Mouse (Mus musculus): Measurements from ENCODE around the gene Psmc3ip. TPM values are rescaled to one million over a fixed set of nuclear protein-coding genes. Genes with fewer than 3 reads are reported as not detected.

Gene Psmc3ip
- polyA plus RNA-seq, 1 experiment = 30.8 TPM

GRCm38 (mm10) chr11:101127075-101127474 lies 31.8 kb upstream of the Psmc3ip start:
- no peak for TF ChIP-seq GATA1 (IDR thresholded peaks at IDR 0.05; ENCODE audit: low read length)

GRCm38 (mm10) chr11:101120545-101121188 lies 25.4 kb upstream of the Psmc3ip start:
- TF ChIP-seq GATA1 (IDR thresholded peaks at IDR 0.05; ENCODE audit: low read length) = no peak

- TF ChIP-seq GATA1 (IDR thresholded peaks at IDR 0.05; ENCODE audit: low read length) = no peak
Observed at GRCm38 (mm10) chr11:101119761-101120544, 24.7 kb upstream of the Psmc3ip start, which contains the start of the genes Retreg3 and Tubg1. Retreg3 (minus strand) TSS chr11:101119893. Tubg1 (plus strand) TSS chr11:101119938.

GRCm38 (mm10) chr11:101119131-101119760 lies 24.0 kb upstream of the Psmc3ip start:
- no peak for TF ChIP-seq GATA1 (IDR thresholded peaks at IDR 0.05; ENCODE audit: low read length)

GRCm38 (mm10) chr11:101118105-101118504 lies 22.9 kb upstream of the Psmc3ip start:
- no peak for TF ChIP-seq GATA1 (IDR thresholded peaks at IDR 0.05; ENCODE audit: low read length)

GRCm38 (mm10) chr11:101115564-101115963 lies 20.3 kb upstream of the Psmc3ip start:
- TF ChIP-seq GATA1 (IDR thresholded peaks at IDR 0.05; ENCODE audit: low read length) = no peak

GRCm38 (mm10) chr11:101112186-101112585 lies 16.9 kb upstream of the Psmc3ip start:
- TF ChIP-seq GATA1 (IDR thresholded peaks at IDR 0.05; ENCODE audit: low read length) = no peak

- no peak for TF ChIP-seq GATA1 (IDR thresholded peaks at IDR 0.05; ENCODE audit: low read length)
Observed at GRCm38 (mm10) chr11:101111178-101111577, 15.9 kb upstream of the Psmc3ip start.

GRCm38 (mm10) chr11:101110708-101111107 lies 15.5 kb upstream of the Psmc3ip start:
- no peak for TF ChIP-seq GATA1 (IDR thresholded peaks at IDR 0.05; ENCODE audit: low read length)

- TF ChIP-seq GATA1 (IDR thresholded peaks at IDR 0.05; ENCODE audit: low read length) = no peak
Observed at GRCm38 (mm10) chr11:101109351-101109750, 14.1 kb upstream of the Psmc3ip start.

GRCm38 (mm10) chr11:101103011-101103410 lies 7.8 kb upstream of the Psmc3ip start:
- no peak for TF ChIP-seq GATA1 (IDR thresholded peaks at IDR 0.05; ENCODE audit: low read length)

GRCm38 (mm10) chr11:101098231-101098630 lies 3.0 kb upstream of the Psmc3ip start:
- TF ChIP-seq GATA1 (IDR thresholded peaks at IDR 0.05; ENCODE audit: low read length) = no peak

- TF ChIP-seq GATA1 (IDR thresholded peaks at IDR 0.05; ENCODE audit: low read length) = no peak
Observed at GRCm38 (mm10) chr11:101094930-101095313, 314 bp downstream of the Psmc3ip start.

- no peak for TF ChIP-seq GATA1 (IDR thresholded peaks at IDR 0.05; ENCODE audit: low read length)
Observed at GRCm38 (mm10) chr11:101089931-101090330, 5.3 kb downstream of the Psmc3ip start.

- no peak for TF ChIP-seq GATA1 (IDR thresholded peaks at IDR 0.05; ENCODE audit: low read length)
Observed at GRCm38 (mm10) chr11:101087682-101088055, 7.6 kb downstream of the Psmc3ip start.
